Mouse (Mus musculus): ENCODE data around the gene Fam57a.

GRCm38 (mm10) chr11:76154861-76155260 is 24.6 kb upstream of the Fam57a start:
- no peak for TF ChIP-seq CTCF (IDR thresholded peaks at IDR 0.05; ENCODE audit: extremely low read depth, insufficient read length, insufficient replicate concordance, low read depth, low read length)
- no peak for TF ChIP-seq POLR2A (IDR thresholded peaks at IDR 0.05; ENCODE audit: low read depth, low read length)
